Mouse (Mus musculus) embryonic fibroblast, embryonic 13.5 days (primary cell): ENCODE measurements around the gene Srpk1.

ENCODE experiments used
- CTCF ChIP-seq: IDR thresholded peaks from 2 replicates; pipeline ENCODE4 v1.5.1; 2011; ENCODE audit warnings: mild to moderate bottlenecking, control low read depth, low read length, moderate library complexity, borderline replicate concordance; ENCODE audit not compliant: insufficient read depth
- POLR2A ChIP-seq: IDR thresholded peaks from 2 replicates; pipeline ENCODE4 v1.6.1; 2011; ENCODE audit warnings: low read depth, mild to moderate bottlenecking, control low read depth, low read length, moderate library complexity

- TF ChIP-seq CTCF = no peak
- TF ChIP-seq POLR2A = no peak
Measured at GRCm38 (mm10) chr17:28640113-28640512, 17.6 kb upstream of the Srpk1 start.
